Mouse (Mus musculus) liver, adult 2 months (tissue): ENCODE data around the gene Tdrd9. TPM values are rescaled to one million over a fixed set of nuclear protein-coding genes. Genes with fewer than 3 reads are reported as not detected.
A peak's percentile ranks its signal among the peaks of the same experiment; 100 is the strongest.
"Not testable (repeated sequence)": the region's sequence is repeated elsewhere in the genome, so short reads cannot be mapped to it uniquely, and the experiment has no call there.

Source experiments
- DNase-seq: peaks from one replicate; pipeline ENCODE4 v3.0.0-alpha.2; 2011; ENCODE audit warnings: low read depth, low spot score; ENCODE audit errors: extremely low read depth
- H3K27ac ChIP-seq: fragments of 200-500 bp; replicated peaks from 2 replicates; pipeline ENCODE4 v1.5.1; 2012; ENCODE audit warnings: low read depth, mild to moderate bottlenecking, control low read depth, inconsistent platforms, low read length; ENCODE audit not compliant: insufficient read depth
- H3K27me3 ChIP-seq: fragments of 200-500 bp; 2 replicates; pipeline ENCODE4 v1.6.1; 2012; ENCODE audit warnings: mild to moderate bottlenecking, moderate library complexity, low read length, inconsistent platforms; ENCODE audit not compliant: control insufficient read depth, insufficient read depth
- H3K36me3 ChIP-seq: fragments of 200-500 bp; 2 replicates; pipeline ENCODE4 v1.6.1; 2012; ENCODE audit warnings: low read length, inconsistent platforms; ENCODE audit not compliant: control insufficient read depth, insufficient read depth
- H3K4me1 ChIP-seq: fragments of 200-500 bp; 2 replicates; pipeline ENCODE4 v1.6.1; 2011; ENCODE audit warnings: low read length; ENCODE audit not compliant: control insufficient read depth, insufficient read depth
- H3K4me3 ChIP-seq: fragments of 200-500 bp; 2 replicates; pipeline ENCODE4 v1.5.1; 2011; ENCODE audit warnings: low read depth, mild to moderate bottlenecking, control low read depth, low read length, moderate library complexity; ENCODE audit not compliant: insufficient read depth
- H3K79me2 ChIP-seq: fragments of 200-500 bp; 2 replicates; pipeline ENCODE4 v1.6.1; 2012; ENCODE audit warnings: inconsistent platforms, mild to moderate bottlenecking, low read length, moderate library complexity; ENCODE audit not compliant: control insufficient read depth, insufficient read depth
- H3K9ac ChIP-seq: fragments of 200-500 bp; 2 replicates; pipeline ENCODE4 v1.6.1; 2012; ENCODE audit warnings: low read depth, mild to moderate bottlenecking, control low read depth, inconsistent platforms, low read length
- CTCF ChIP-seq: fragments of 200-500 bp; IDR thresholded peaks from 2 replicates; pipeline ENCODE4 v1.5.1; 2011; ENCODE audit warnings: low read depth, low read length, control low read depth
- POLR2A ChIP-seq: fragments of 200-500 bp; IDR thresholded peaks from 2 replicates; pipeline ENCODE4 v1.6.1; 2011; ENCODE audit warnings: low read length, control low read depth; ENCODE audit not compliant: insufficient read depth; ENCODE audit errors: extremely low read depth
- WGBS: fragments of 180-500 bp; shearing (Covaris S2); methylation state at CpG from one replicate; pipeline ENCODE4 v1.1.7; 2018; 5-methylcytosine and 5-hydroxymethylcytosine counted together
- polyA plus RNA-seq: library from polyadenylated mRNA; depleted of rRNA; stranded (reverse); fragments of >200 nt; gene quantifications from 2 replicates; pipeline ENCODE4 v1.2.3, GENCODE M21; 2012
- total RNA-seq: library from RNA; depleted of rRNA; stranded (reverse); fragments of >200 nt; gene quantifications from 2 replicates; pipeline ENCODE4 v1.2.3, GENCODE M21; 2014

Tdrd9 gene
- total and polyA plus RNA-seq, 2 experiments, result not detected

DNA sequence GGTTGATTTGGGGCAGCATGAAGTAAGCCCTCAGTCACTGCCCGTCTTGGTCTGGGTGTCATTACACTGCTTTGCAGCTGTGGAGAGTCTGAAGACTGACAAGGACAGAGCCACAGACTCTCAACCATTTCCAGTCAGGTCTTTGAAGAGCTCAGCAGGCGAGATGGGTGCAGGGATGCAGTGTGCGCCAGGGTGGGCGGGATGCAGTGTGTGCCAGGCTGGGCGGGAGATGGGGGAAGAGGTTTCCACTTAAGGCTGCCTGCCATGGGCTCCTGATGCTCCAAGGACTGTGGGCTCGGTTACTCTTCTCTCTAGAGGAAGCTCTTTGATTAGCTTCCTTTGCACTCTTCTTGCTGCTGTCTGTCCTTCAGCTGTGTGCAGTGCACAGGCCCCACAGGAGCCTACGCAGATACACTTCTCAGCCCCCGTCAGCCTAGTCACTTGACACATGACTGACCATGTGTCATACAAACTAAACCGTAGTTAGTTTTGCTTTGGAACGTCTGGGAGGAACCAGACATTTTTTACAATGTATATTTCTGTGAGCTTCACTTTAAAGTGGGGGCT, 62.1 kb downstream of the Tdrd9 start:
- Histone ChIP-seq H3K27me3 (no peaks in the 10 kb centered on the region), H3K9ac (no peak overlapping the region), H3K36me3 (no peaks in the 10 kb centered on the region), H3K4me3 (no peak overlapping the region), H3K4me1 (no peaks in the 10 kb centered on the region), H3K79me2 (no peaks in the 10 kb centered on the region), H3K27ac (no peak overlapping the region)
- no peak for DNase-seq
- 83% methylated on average over 10 of the region's 10 CpGs for WGBS
- no peak for TF ChIP-seq CTCF
- TF ChIP-seq POLR2A, result no peak

DNA sequence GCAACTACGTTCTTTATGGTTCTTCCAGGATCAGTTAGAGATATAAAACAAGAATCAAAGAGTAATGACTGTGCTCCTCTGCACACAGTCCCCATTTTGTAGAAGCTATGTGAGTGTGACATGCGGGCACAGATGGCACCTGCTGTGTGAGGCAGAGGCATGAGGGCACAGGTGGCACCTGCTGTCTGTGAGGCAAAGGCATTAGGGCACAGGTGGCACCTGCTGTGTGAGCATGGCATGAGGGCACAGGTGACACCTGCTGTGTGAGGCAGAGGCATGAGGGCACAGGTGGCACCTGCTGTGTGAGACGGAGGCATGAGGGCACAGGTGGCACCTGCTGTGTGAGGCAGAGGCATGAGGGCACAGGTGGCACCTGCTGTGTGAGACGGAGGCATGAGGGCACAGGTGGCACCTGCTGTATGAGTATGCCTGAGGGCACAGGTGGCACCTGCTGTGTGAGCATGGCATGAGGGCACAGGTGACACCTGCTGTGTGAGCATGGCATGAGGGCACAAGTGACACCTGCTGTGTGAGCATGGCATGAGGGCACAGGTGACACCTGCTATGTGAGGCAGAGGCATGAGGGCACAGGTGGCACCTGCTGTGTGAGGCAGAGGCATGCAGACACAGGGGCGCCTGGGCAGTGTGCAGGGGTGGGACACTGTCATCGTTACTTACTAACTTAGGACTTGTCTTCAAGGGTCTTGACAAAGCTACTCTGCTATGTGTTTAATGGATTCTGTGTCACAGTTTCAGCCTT, 64.2 kb downstream of the Tdrd9 start:
- DNase-seq, H3K9ac ChIP-seq, H3K4me3 ChIP-seq, H3K4me1 ChIP-seq, H3K27ac ChIP-seq, H3K27me3 ChIP-seq, H3K36me3 ChIP-seq, H3K79me2 ChIP-seq: not testable (repeated sequence)
- 87% methylated on average over 6 of the region's 6 CpGs for WGBS

DNA sequence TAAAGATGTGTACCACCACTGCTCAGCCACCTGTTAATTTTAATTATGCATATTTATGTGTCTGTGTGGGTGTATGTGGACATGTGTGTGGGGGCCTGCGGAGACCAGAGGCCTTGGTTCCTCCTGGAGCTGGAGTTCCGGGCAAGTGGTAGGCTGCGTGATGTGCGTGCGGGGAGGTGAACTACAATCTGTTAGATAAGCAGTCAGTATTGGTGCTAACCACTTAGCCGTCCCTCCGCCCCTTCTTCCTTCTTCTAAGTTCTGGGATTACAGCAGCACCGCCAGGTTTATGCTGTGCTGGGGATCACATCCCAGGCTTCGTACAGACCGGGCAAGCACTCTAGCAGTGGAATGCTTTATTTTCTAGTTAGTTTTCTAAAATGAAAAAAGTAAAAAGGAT, 67.1 kb downstream of the Tdrd9 start:
- Histone ChIP-seq H3K9ac (no peak overlapping the region), H3K36me3 (no peaks in the 10 kb centered on the region), H3K27me3 (no peaks in the 10 kb centered on the region), H3K4me3 (no peak overlapping the region), H3K4me1 (no peaks in the 10 kb centered on the region), H3K27ac (no peak overlapping the region), H3K79me2 (no peaks in the 10 kb centered on the region)
- DNase-seq, result no peak
- WGBS, result 97% methylated on average over 10 of the region's 10 CpGs
- TF ChIP-seq CTCF, result no peak
- no peak for TF ChIP-seq POLR2A

DNA sequence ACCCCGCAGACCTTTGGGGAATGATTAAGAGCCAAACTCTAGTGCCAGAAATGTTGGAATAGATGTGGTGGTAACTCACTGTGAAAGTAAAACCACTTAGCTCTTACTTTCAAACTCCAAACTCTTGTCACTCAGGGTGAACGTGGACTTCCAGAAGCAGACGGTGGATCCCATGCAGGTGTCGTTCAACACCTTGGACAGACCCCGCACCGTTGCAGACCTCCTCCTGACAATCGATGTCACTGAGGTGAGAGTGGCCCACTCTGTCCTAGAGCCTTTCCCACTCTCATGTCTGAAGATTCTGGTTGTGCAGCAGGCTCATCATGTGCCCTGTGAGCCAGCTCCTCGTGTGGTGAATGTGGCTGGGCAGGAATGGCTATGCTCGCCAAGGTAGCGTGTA, 67.8 kb downstream of the Tdrd9 start:
- WGBS, result 94% methylated on average over 10 of the region's 10 CpGs
- no peak overlapping the region for H3K9ac ChIP-seq
- H3K79me2 ChIP-seq, result no peaks in the 10 kb centered on the region
- H3K4me3 ChIP-seq, result no peak overlapping the region
- TF ChIP-seq CTCF (no peak), POLR2A (no peak)
- DNase-seq, result no peak
- no peaks in the 10 kb centered on the region for H3K27me3 ChIP-seq
- H3K27ac ChIP-seq, result no peak overlapping the region
- H3K4me1 ChIP-seq, result no peaks in the 10 kb centered on the region
- no peaks in the 10 kb centered on the region for H3K36me3 ChIP-seq

DNA sequence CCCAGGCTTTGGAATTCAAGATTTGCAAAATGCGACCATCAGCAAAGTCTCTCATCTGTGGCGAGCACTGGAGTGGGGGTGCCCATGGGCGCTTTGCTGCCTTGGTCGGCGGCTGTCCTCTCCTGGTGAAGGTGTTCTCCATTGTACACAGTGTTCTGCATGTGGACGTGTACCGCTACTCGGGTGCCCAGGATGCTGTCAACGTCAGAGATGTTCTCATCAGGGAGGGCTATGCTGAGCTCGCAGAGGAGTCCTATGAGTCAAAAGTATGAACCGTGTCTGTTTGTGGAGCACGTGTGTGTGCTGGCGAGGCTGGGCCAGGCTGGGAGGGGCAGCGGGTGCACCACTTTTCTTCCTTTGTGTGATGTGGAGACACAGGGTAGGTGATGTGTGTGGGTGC, 71.3 kb downstream of the Tdrd9 start:
- TF ChIP-seq POLR2A, result no peak
- no peak for TF ChIP-seq CTCF
- no peak for DNase-seq
- 88% methylated on average over 14 of the region's 14 CpGs for WGBS
- Histone ChIP-seq H3K4me3 (no peak overlapping the region), H3K79me2 (no peaks in the 10 kb centered on the region), H3K27ac (no peak overlapping the region), H3K4me1 (no peaks in the 10 kb centered on the region), H3K36me3 (no peaks in the 10 kb centered on the region), H3K9ac (no peak overlapping the region), H3K27me3 (no peaks in the 10 kb centered on the region)

DNA sequence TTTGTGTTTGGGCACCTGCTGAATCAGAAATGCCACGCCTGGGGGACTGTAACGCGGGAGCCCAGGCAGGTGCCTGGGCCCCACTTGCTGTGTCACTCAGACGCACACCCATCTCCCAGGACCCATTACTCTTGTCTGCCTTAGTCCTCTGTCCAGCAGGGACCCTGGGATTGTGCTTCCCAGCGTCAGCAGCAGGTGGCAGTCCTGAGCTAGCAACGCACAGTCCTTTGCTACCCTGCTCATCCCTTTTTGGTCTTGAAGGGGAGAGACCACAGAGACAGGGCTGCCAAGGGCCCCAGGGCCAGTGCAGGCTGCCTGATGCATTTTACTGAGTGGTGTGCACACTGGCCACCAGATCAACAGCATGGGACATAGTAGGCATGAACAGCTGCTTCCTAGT, 106.3 kb downstream of the Tdrd9 start:
- WGBS, result 3% methylated on average over 6 of the region's 6 CpGs
- TF ChIP-seq POLR2A (no peak), CTCF (peak; percentile 97)

More for the DNA sequence above, 106.3 kb downstream of the Tdrd9 start:
- Histone ChIP-seq H3K4me3 (no peak overlapping the region), H3K9ac (no peak overlapping the region), H3K27me3 (no peaks in the 10 kb centered on the region), H3K4me1 (no peaks in the 10 kb centered on the region), H3K79me2 (no peaks in the 10 kb centered on the region), H3K27ac (no peak overlapping the region), H3K36me3 (no peaks in the 10 kb centered on the region)
- DNase-seq, result peak; percentile 35
